Mouse (Mus musculus) hindbrain, postnatal 0 days (tissue): Measurements from ENCODE around the gene Tmem200b. TPM values are rescaled to one million over a fixed set of nuclear protein-coding genes. Genes with fewer than 3 reads are reported as not detected.

Experiments
- ATAC-seq: fragments of 200-750 bp; cut with Nextera tagmentation; 2 replicates; pipeline ENCODE4 v1.8.0; 2017; ENCODE audit warnings: mild to moderate bottlenecking, moderate TSS enrichment, moderate library complexity
- DNase-seq: peaks from one replicate; pipeline ENCODE4 v3.0.0-alpha.2; 2015; ENCODE audit warnings: low spot score
- H3K27ac ChIP-seq: fragments of 300-500 bp; sonication (generic); 2 replicates; pipeline ENCODE4 v1.5.1; 2014; ENCODE audit warnings: mild to moderate bottlenecking
- H3K27me3 ChIP-seq: fragments of 300-500 bp; sonication (generic); 2 replicates; pipeline ENCODE4 v1.6.1; 2014; ENCODE audit warnings: low read length, mixed read lengths; ENCODE audit not compliant: insufficient read depth
- H3K36me3 ChIP-seq: fragments of 300-500 bp; sonication (generic); 2 replicates; pipeline ENCODE4 v1.6.1; 2014; ENCODE audit warnings: low read length, mixed read lengths; ENCODE audit not compliant: insufficient read depth
- H3K4me1 ChIP-seq: fragments of 300-500 bp; sonication (generic); 2 replicates; pipeline ENCODE4 v1.6.1; 2014; ENCODE audit warnings: antibody characterized with exemption, low read length, mixed read lengths; ENCODE audit not compliant: insufficient read depth
- H3K4me2 ChIP-seq: fragments of 300-500 bp; sonication (generic); 2 replicates; pipeline ENCODE4 v1.6.1; 2014; ENCODE audit warnings: low read depth, mild to moderate bottlenecking, low read length, moderate library complexity, mixed read lengths
- H3K4me3 ChIP-seq: fragments of 300-500 bp; sonication (generic); 2 replicates; pipeline ENCODE4 v1.5.1; 2014; ENCODE audit warnings: low read length
- H3K9ac ChIP-seq: fragments of 300-500 bp; sonication (generic); replicated peaks from 2 replicates; pipeline ENCODE4 v1.6.1; 2014; ENCODE audit warnings: mild to moderate bottlenecking, low read length, moderate library complexity, mixed read lengths
- H3K9me3 ChIP-seq: fragments of 300-500 bp; sonication (generic); 2 replicates; pipeline ENCODE4 v1.6.1; 2016; ENCODE audit warnings: low read length, mixed read lengths
- CTCF ChIP-seq: IDR thresholded peaks from 2 replicates; pipeline ENCODE4 v1.5.1; 2016; ENCODE audit warnings: antibody characterized with exemption, control low read depth, low read depth
- WGBS: fragments of 180-500 bp; shearing (Covaris S2); extraction: QIAGEN DNeasy Blood & Tissue Kit; methylation state at CpG from one replicate; pipeline ENCODE4 v1.1.7; 2014; 5-methylcytosine and 5-hydroxymethylcytosine counted together
- polyA plus RNA-seq: library from polyadenylated mRNA; unstranded; fragments of >200 nt; fragmentation: Nextera tagmentation; extraction: Ambion mirVana; gene quantifications from 2 replicates; pipeline ENCODE4 v1.2.1, GENCODE M21; 2015
- total RNA-seq: library from RNA; depleted of rRNA; stranded (reverse); fragments of >200 nt; gene quantifications from 2 replicates; pipeline ENCODE4 v1.2.3, GENCODE M21; 2014

The Tmem200b gene
- total and polyA plus RNA-seq, 2 experiments from 2014 or later, result 0.48 to 3.2 TPM

DNA sequence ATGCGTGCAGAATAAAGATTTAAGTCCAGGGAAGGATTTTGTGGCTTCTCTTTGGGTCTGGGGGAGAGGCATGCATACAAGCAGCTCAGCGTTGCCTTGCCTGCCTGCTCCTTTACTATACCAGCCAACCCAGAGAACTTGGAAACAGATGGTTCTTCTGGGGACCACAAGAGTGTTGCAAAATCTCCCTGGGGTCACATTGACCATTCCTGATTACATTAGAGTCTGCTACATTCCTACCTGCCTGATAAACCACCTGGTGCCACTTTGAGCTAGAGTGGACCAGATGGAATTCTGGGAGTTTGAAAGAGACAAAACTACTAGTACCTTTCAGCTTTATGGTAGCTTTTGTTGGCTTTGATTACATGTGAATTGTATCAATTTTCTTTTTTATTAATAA, 44.7 kb upstream of the Tmem200b start:
- peaks cover 15% of the 10 kb centered on the region for H3K4me1 ChIP-seq
- H3K9me3 ChIP-seq, result no peaks in the 10 kb centered on the region
- H3K27me3 ChIP-seq, result no peaks in the 10 kb centered on the region
- H3K36me3 ChIP-seq, result no peaks in the 10 kb centered on the region
- WGBS, result 50% methylated on average over 2 of the region's 2 CpGs
- no peak overlapping the region for H3K27ac ChIP-seq
- no peak overlapping the region for H3K9ac ChIP-seq
- DNase-seq (peak; percentile 23), ATAC-seq (no peak)
- H3K4me2 ChIP-seq, result no peak overlapping the region
- H3K4me3 ChIP-seq, result no peak overlapping the region
- TF ChIP-seq CTCF, result no peak

GRCm38 (mm10) chr4:131879692-131880091, 41.9 kb upstream of the Tmem200b start:
- 69% methylated on average over 1 of the region's 1 CpGs for WGBS
- Histone ChIP-seq H3K9ac (no peak overlapping the region), H3K9me3 (no peaks in the 10 kb centered on the region), H3K27me3 (no peaks in the 10 kb centered on the region), H3K4me2 (no peak overlapping the region), H3K4me1 (peaks cover 15% of the 10 kb centered on the region), H3K4me3 (no peak overlapping the region), H3K36me3 (no peaks in the 10 kb centered on the region), H3K27ac (no peak overlapping the region)
- no peak for TF ChIP-seq CTCF
- ATAC-seq (no peak), DNase-seq (no peak)

DNA sequence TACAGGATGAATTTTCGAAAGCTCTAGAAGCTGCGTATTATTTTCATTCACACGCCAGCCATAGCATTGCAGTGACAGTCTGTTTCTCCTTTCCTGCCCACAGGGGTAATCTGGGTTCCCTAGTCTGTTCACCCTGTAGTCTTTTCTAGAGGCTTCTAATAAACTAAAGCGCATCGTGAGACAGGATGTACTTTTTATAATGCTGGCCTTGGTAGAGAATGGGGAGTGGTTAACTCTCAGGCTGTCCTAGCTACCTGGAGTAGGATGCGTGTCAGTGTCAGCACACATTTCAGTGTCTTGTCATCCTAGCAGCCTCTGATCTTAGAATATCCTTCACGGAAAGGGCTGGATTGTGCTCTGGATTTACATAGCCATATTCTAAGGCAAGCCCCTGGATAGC, 40.3 kb upstream of the Tmem200b start:
- 89% methylated on average over 7 of the region's 7 CpGs for WGBS
- H3K27ac ChIP-seq, result no peak overlapping the region
- H3K4me2 ChIP-seq, result no peak overlapping the region
- no peak for ATAC-seq
- DNase-seq, result no peak
- H3K4me1 ChIP-seq, result peaks cover 4% of the 10 kb centered on the region; the same call in 1 of the 2 replicates
- no peak overlapping the region for H3K4me3 ChIP-seq
- H3K36me3 ChIP-seq, result peaks cover 11% of the 10 kb centered on the region; the same call in 1 of the 2 replicates
- H3K27me3 ChIP-seq, result no peaks in the 10 kb centered on the region
- H3K9ac ChIP-seq, result no peak overlapping the region
- no peaks in the 10 kb centered on the region for H3K9me3 ChIP-seq
- TF ChIP-seq CTCF, result no peak

- Histone ChIP-seq H3K27ac (no peak overlapping the region), H3K9me3 (no peaks in the 10 kb centered on the region), H3K27me3 (no peaks in the 10 kb centered on the region), H3K4me1 (no peaks in the 10 kb centered on the region), H3K4me3 (no peak overlapping the region), H3K9ac (no peak overlapping the region), H3K4me2 (no peak overlapping the region), H3K36me3 (peaks cover 12% of the 10 kb centered on the region; the same call in 1 of the 2 replicates)
- WGBS, result 66% methylated on average over 6 of the region's 6 CpGs
- TF ChIP-seq CTCF, result no peak
- ATAC-seq (no peak), DNase-seq (no peak)
These were observed 38.0 kb upstream of the Tmem200b start for GRCm38 (mm10) chr4:131883571-131883970.

GRCm38 (mm10) chr4:131885376-131885775, 36.2 kb upstream of the Tmem200b start:
- Histone ChIP-seq H3K4me2 (no peak overlapping the region), H3K4me1 (no peaks in the 10 kb centered on the region), H3K4me3 (no peak overlapping the region), H3K27ac (no peak overlapping the region), H3K9me3 (no peaks in the 10 kb centered on the region), H3K9ac (no peak overlapping the region), H3K36me3 (peaks cover 12% of the 10 kb centered on the region; the same call in 1 of the 2 replicates), H3K27me3 (no peaks in the 10 kb centered on the region)
- ATAC-seq (no peak), DNase-seq (no peak)
- WGBS, result 74% methylated on average over 6 of the region's 6 CpGs
- TF ChIP-seq CTCF, result no peak

- Histone ChIP-seq H3K36me3 (peaks cover 29% of the 10 kb centered on the region), H3K4me2 (no peak overlapping the region), H3K9me3 (no peaks in the 10 kb centered on the region), H3K4me3 (no peak overlapping the region), H3K27ac (no peak overlapping the region), H3K4me1 (no peaks in the 10 kb centered on the region), H3K27me3 (no peaks in the 10 kb centered on the region), H3K9ac (no peak overlapping the region)
- DNase-seq (no peak), ATAC-seq (no peak)
- WGBS, result 74% methylated on average over 1 of the region's 1 CpGs
- TF ChIP-seq CTCF, result no peak
These were observed 33.0 kb upstream of the Tmem200b start for GRCm38 (mm10) chr4:131888564-131888963.

DNA sequence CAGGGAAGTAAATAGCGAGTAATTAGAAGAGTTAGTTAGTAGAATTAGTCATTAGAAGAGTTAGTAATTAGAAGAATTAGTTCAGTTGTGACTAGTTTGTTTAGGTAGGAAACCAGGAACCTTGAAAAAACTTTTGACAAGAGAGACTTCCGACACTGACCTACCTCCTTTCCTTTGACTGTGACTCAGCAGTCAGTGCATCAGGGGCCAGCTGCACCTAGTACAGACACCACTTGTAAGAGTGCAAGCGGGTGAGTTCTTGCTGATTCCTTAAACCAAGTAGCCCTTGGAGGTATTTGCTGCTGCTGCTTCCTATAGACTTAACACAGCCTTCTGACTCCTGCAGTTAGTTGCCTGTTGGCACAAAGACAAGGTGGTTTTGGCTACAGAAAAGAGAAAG, 30.9 kb upstream of the Tmem200b start:
- no peak for TF ChIP-seq CTCF
- DNase-seq (no peak), ATAC-seq (no peak)
- Histone ChIP-seq H3K4me3 (no peak overlapping the region), H3K4me1 (no peaks in the 10 kb centered on the region), H3K27ac (no peak overlapping the region), H3K36me3 (peaks cover 41% of the 10 kb centered on the region), H3K4me2 (no peak overlapping the region), H3K9ac (no peak overlapping the region), H3K9me3 (no peaks in the 10 kb centered on the region), H3K27me3 (no peaks in the 10 kb centered on the region)
- 86% methylated on average over 3 of the region's 3 CpGs for WGBS
